Mouse (Mus musculus): ENCODE measurements around the gene Smoc1. TPM values are rescaled to one million over a fixed set of nuclear protein-coding genes. Genes with fewer than 3 reads are reported as not detected.

The Smoc1 gene
- polyA plus RNA-seq, 1 experiment, result 4.4 TPM

GRCm38 (mm10) chr12:81104546-81104945 lies 77.9 kb downstream of the Smoc1 start:
- Histone ChIP-seq H3K4me3 (ENCODE audit: low read depth, low read length) (no peak overlapping the region), H3K27ac (ENCODE audit: insufficient read depth, low read depth, low read length) (no peak overlapping the region), H3K27me3 (ENCODE audit: control insufficient read depth, insufficient read depth, low read length) (no peaks in the 10 kb centered on the region), H3K36me3 (ENCODE audit: control insufficient read depth, insufficient read depth, low read length) (no peaks in the 10 kb centered on the region), H3K4me1 (ENCODE audit: control insufficient read depth, insufficient read depth, insufficient read length, low read length) (peaks cover 3% of the 10 kb centered on the region; the same call in 1 of the 2 replicates)
- 77% methylated on average over 14 of the region's 14 CpGs for WGBS
- TF ChIP-seq POLR2A (IDR thresholded peaks at IDR 0.05; ENCODE audit: low read depth, low read length), result no peak

- H3K27me3 ChIP-seq (ENCODE audit: control insufficient read depth, insufficient read depth, low read length), result no peaks in the 10 kb centered on the region
- peaks cover 3% of the 10 kb centered on the region; the same call in 1 of the 2 replicates for H3K4me1 ChIP-seq (ENCODE audit: control insufficient read depth, insufficient read depth, insufficient read length, low read length)
- no peak overlapping the region for H3K4me3 ChIP-seq (ENCODE audit: low read depth, low read length)
- 88% methylated on average over 12 of the region's 12 CpGs for WGBS
- no peak overlapping the region for H3K27ac ChIP-seq (ENCODE audit: insufficient read depth, low read depth, low read length)
- H3K36me3 ChIP-seq (ENCODE audit: control insufficient read depth, insufficient read depth, low read length), result no peaks in the 10 kb centered on the region
- TF ChIP-seq POLR2A (IDR thresholded peaks at IDR 0.05; ENCODE audit: low read depth, low read length), result no peak
- TF ChIP-seq CTCF (IDR thresholded peaks at IDR 0.05; ENCODE audit: extremely low read depth, insufficient read length, insufficient replicate concordance, low read depth, low read length), result no peak
These were observed 79.4 kb downstream of the Smoc1 start for GRCm38 (mm10) chr12:81105721-81106633.

- H3K36me3 ChIP-seq (ENCODE audit: control insufficient read depth, insufficient read depth, low read length), result no peaks in the 10 kb centered on the region
- no peak for TF ChIP-seq POLR2A (IDR thresholded peaks at IDR 0.05; ENCODE audit: low read depth, low read length)
- no peak for TF ChIP-seq CTCF (IDR thresholded peaks at IDR 0.05; ENCODE audit: extremely low read depth, insufficient read length, insufficient replicate concordance, low read depth, low read length)
- WGBS, result 53% methylated on average over 14 of the region's 14 CpGs
- peaks cover 3% of the 10 kb centered on the region; the same call in 1 of the 2 replicates for H3K4me1 ChIP-seq (ENCODE audit: control insufficient read depth, insufficient read depth, insufficient read length, low read length)
- no peaks in the 10 kb centered on the region for H3K27me3 ChIP-seq (ENCODE audit: control insufficient read depth, insufficient read depth, low read length)
- no peak overlapping the region for H3K27ac ChIP-seq (ENCODE audit: insufficient read depth, low read depth, low read length)
- no peak overlapping the region for H3K4me3 ChIP-seq (ENCODE audit: low read depth, low read length)
These were observed 80.9 kb downstream of the Smoc1 start for GRCm38 (mm10) chr12:81107278-81108100.

GRCm38 (mm10) chr12:81108600-81109011 lies 82.0 kb downstream of the Smoc1 start:
- Histone ChIP-seq H3K4me1 (ENCODE audit: control insufficient read depth, insufficient read depth, insufficient read length, low read length) (peaks cover 3% of the 10 kb centered on the region; the same call in 1 of the 2 replicates), H3K27me3 (ENCODE audit: control insufficient read depth, insufficient read depth, low read length) (no peaks in the 10 kb centered on the region), H3K27ac (ENCODE audit: insufficient read depth, low read depth, low read length) (no peak overlapping the region), H3K4me3 (ENCODE audit: low read depth, low read length) (no peak overlapping the region), H3K36me3 (ENCODE audit: control insufficient read depth, insufficient read depth, low read length) (no peaks in the 10 kb centered on the region)
- WGBS, result 27% methylated on average over 7 of the region's 7 CpGs
- no peak for TF ChIP-seq CTCF (IDR thresholded peaks at IDR 0.05; ENCODE audit: extremely low read depth, insufficient read length, insufficient replicate concordance, low read depth, low read length)

- Histone ChIP-seq H3K27me3 (ENCODE audit: control insufficient read depth, insufficient read depth, low read length) (no peaks in the 10 kb centered on the region), H3K27ac (ENCODE audit: insufficient read depth, low read depth, low read length) (no peak overlapping the region), H3K4me3 (ENCODE audit: low read depth, low read length) (no peak overlapping the region), H3K4me1 (ENCODE audit: control insufficient read depth, insufficient read depth, insufficient read length, low read length) (peaks cover 3% of the 10 kb centered on the region; the same call in 1 of the 2 replicates), H3K36me3 (ENCODE audit: control insufficient read depth, insufficient read depth, low read length) (no peaks in the 10 kb centered on the region)
- WGBS, result 90% methylated on average over 3 of the region's 3 CpGs
- TF ChIP-seq POLR2A (IDR thresholded peaks at IDR 0.05; ENCODE audit: low read depth, low read length), result no peak
- TF ChIP-seq CTCF (IDR thresholded peaks at IDR 0.05; ENCODE audit: extremely low read depth, insufficient read length, insufficient replicate concordance, low read depth, low read length), result no peak
These were observed 83.4 kb downstream of the Smoc1 start for GRCm38 (mm10) chr12:81110006-81110405.

GRCm38 (mm10) chr12:81112321-81112720 lies 85.7 kb downstream of the Smoc1 start:
- WGBS, result 87% methylated on average over 4 of the region's 4 CpGs
- Histone ChIP-seq H3K36me3 (ENCODE audit: control insufficient read depth, insufficient read depth, low read length) (no peaks in the 10 kb centered on the region), H3K4me3 (ENCODE audit: low read depth, low read length) (no peak overlapping the region), H3K27me3 (ENCODE audit: control insufficient read depth, insufficient read depth, low read length) (no peaks in the 10 kb centered on the region), H3K4me1 (ENCODE audit: control insufficient read depth, insufficient read depth, insufficient read length, low read length) (peaks cover 3% of the 10 kb centered on the region; the same call in 1 of the 2 replicates), H3K27ac (ENCODE audit: insufficient read depth, low read depth, low read length) (no peak overlapping the region)
- no peak for TF ChIP-seq CTCF (IDR thresholded peaks at IDR 0.05; ENCODE audit: extremely low read depth, insufficient read length, insufficient replicate concordance, low read depth, low read length)
- TF ChIP-seq POLR2A (IDR thresholded peaks at IDR 0.05; ENCODE audit: low read depth, low read length), result no peak

- Histone ChIP-seq H3K4me3 (ENCODE audit: low read depth, low read length) (no peak overlapping the region), H3K36me3 (ENCODE audit: control insufficient read depth, insufficient read depth, low read length) (no peaks in the 10 kb centered on the region), H3K27me3 (ENCODE audit: control insufficient read depth, insufficient read depth, low read length) (no peaks in the 10 kb centered on the region), H3K27ac (ENCODE audit: insufficient read depth, low read depth, low read length) (no peak overlapping the region), H3K4me1 (ENCODE audit: control insufficient read depth, insufficient read depth, insufficient read length, low read length) (no peaks in the 10 kb centered on the region)
- TF ChIP-seq CTCF (IDR thresholded peaks at IDR 0.05; ENCODE audit: extremely low read depth, insufficient read length, insufficient replicate concordance, low read depth, low read length) (no peak), POLR2A (IDR thresholded peaks at IDR 0.05; ENCODE audit: low read depth, low read length) (no peak)
These were observed 93.7 kb downstream of the Smoc1 start for GRCm38 (mm10) chr12:81120301-81120700.
